Mouse (Mus musculus) Patski (cell line): ENCODE results near the gene Frmd5. TPM values are rescaled to one million over a fixed set of nuclear protein-coding genes. Genes with fewer than 3 reads are reported as not detected.

ENCODE experiments used
- ATAC-seq: fragments of 100-300 bp; one replicate; pipeline ENCODE4 v1.8.0; 2021
- CTCF ChIA-PET: fragments of 350-600 bp; sonication (Branson Sonifier 250); formaldehyde crosslinking; loops from one replicate; lab custom pipeline; 2022; ENCODE audit warnings: inconsistent platforms; lab: Charles Lee
- POLR2A ChIA-PET: fragments of 350-600 bp; sonication (Branson Sonifier 250); formaldehyde crosslinking; loops from one replicate; lab custom pipeline; 2022; ENCODE audit warnings: antibody characterized with exemption, inconsistent platforms; lab: Charles Lee
- DNase-seq: peaks from one replicate; pipeline ENCODE4 v3.0.0-alpha.2; 2011; ENCODE audit warnings: low read depth, low spot score
- H3K27me3 ChIP-seq: fragments of 371-371 bp; one replicate; pipeline ENCODE4 v1.5.1; 2021
- CTCF ChIP-seq: fragments of 100-300 bp; IDR thresholded peaks from one replicate; pipeline ENCODE4 v1.5.1; 2021
- in situ Hi-C: fragments of 300-500 bp; cut with MboI; formaldehyde crosslinking; loops from 3 replicates; pipeline ENCODE4 v1.11.1; 2018; ENCODE audit warnings: low pct_unique_long_range_greater_than_20kb, mixed read lengths
- polyA plus RNA-seq: library from polyadenylated mRNA; unstranded; gene quantifications from one replicate; pipeline ENCODE4 v1.2.3, GENCODE M21; 2021

Frmd5 gene
- polyA plus RNA-seq, 1 experiment from 2014 or later: 0.23 TPM

DNA sequence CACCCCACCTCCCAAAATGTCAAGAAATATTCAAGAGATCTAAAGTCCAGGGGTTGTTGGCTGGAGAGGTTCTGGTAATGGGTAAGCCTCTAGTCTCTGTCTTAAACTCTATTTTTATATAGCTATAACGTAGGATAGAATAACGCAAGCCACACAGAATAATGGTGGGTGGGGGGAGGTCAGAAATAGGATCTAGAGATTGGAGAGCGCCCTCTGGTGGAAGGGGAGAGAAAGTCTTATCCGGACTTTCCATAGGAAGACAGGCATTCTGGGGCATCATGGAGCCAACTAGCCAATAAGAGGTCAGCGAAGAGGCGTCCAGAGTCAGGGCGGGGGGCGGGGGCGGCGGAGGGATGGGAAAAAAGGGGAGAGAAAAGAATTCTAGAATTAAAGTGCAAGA is 111.5 kb downstream of the Frmd5 start:
- in situ Hi-C loops: loop anchor here (5.0 kb wide), 1 partner anchor 123 kb away; no protein-coding TSS in a partner anchor
- CTCF ChIA-PET: interaction anchor here (1.0 to 3.3 kb wide), 3 partner anchors 55 to 124 kb away, joined by 3 to 9 read pairs (median 5); no protein-coding TSS in a partner anchor
- no peak for ATAC-seq
- no peaks in the 10 kb centered on the region for H3K27me3 ChIP-seq
- DNase-seq: no peak
- POLR2A ChIA-PET: interaction anchor here (1.4 kb wide), 1 partner anchor 122 kb away, joined by 3 read pairs; no protein-coding TSS in a partner anchor
- peak; percentile 66 for TF ChIP-seq CTCF

DNA sequence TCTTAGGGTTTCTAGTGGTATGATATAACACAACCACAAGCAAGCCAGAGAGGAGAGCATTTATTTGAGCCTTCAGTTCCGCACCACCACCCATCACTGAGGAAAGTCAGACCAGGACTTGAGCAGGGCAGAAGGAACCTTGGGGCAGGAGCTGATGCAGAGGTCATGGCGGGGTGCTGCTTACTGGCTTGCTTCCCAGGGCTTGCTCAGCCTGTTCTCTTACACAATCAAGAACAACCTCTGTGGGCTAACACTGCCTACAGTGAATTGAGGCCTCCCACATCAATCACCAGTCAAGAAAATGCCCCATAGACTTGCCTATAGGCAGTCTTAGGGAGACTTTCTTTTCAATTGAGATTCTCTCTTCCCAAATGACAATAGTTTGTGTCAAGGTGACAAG is 118.8 kb downstream of the Frmd5 start:
- ATAC-seq (no peak), DNase-seq (peak; percentile 15)
- ChIA-PET POLR2A (no interaction called here), CTCF (no interaction called here)
- H3K27me3 ChIP-seq: no peaks in the 10 kb centered on the region
- in situ Hi-C loops: no loop called here
- TF ChIP-seq CTCF: no peak

DNA sequence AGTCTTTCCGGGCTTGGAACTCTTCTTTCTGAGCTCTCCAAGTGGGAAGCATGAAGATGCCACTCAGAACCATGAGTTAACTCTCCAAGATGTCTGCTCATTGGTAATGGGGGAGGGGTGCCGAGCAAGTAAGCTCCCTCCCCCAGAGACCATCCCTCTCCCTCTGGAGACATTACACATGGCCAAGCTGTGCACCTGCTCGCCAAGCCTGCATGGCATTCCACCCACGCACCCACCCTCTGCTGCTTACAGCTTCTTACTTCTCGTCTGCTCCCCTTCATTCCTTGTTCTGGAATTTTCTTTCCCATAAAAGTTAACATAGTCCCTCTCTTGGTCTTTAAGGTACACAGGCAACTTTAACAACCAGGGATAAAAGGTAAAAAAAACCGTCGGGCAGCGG is 123.3 kb downstream of the Frmd5 start:
- in situ Hi-C loops: no loop called here
- no peak for DNase-seq
- ATAC-seq: no peak
- TF ChIP-seq CTCF: no peak
- POLR2A ChIA-PET: no interaction called here
- CTCF ChIA-PET: no interaction called here
- H3K27me3 ChIP-seq: no peaks in the 10 kb centered on the region

DNA sequence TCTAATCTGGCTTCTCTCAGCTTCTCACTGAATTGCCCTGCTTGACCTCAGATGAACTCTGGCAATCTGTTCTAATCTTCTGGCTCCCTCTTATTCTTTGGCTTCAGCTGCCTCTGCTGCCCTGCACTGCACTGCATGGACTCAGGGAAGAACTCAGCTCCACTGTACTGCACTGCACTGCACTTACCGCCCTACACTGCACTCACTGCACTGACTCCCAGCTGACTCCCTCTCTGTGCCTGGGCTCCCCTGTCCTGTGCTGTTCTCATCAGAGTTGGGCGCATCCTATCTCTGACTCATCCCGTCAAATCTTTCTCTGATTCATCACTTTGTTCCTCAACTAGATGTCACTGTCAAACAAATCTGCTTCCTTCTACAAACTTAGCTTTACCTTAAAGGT is 124.5 kb downstream of the Frmd5 start:
- in situ Hi-C loops: no loop called here
- ChIA-PET POLR2A (no interaction called here), CTCF (interaction anchor here (1.0 kb wide), 1 partner anchor 14 kb away, joined by 3 read pairs; no protein-coding TSS in a partner anchor)
- H3K27me3 ChIP-seq: no peaks in the 10 kb centered on the region
- no peak for TF ChIP-seq CTCF
- DNase-seq: no peak
- ATAC-seq: no peak

DNA sequence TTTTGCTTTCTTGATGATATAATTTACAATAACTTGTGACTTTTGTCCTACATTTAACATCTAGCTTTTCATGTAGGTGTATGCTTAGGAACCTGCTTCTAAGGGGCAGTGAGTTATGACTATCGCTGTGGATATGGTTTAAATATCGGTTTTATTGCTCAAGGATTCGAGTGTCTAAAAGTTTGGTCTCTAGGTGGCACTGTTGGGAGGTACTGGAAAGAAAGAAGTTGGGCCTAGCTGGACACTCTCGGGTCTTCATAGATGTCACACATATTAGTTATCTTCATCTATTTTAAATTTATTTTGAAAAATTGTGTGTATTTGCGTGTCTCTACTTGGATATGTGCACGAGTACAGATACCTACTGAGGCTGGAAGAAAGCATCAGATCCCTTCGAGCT is 127.2 kb downstream of the Frmd5 start:
- POLR2A ChIA-PET: no interaction called here
- no peak for DNase-seq
- TF ChIP-seq CTCF: peak; percentile 36
- no peaks in the 10 kb centered on the region for H3K27me3 ChIP-seq
- CTCF ChIA-PET: interaction anchor here (1.0 to 2.0 kb wide), 2 partner anchors 11 to 35 kb away, joined by 3 to 5 read pairs; no protein-coding TSS in a partner anchor
- ATAC-seq: no peak
- in situ Hi-C loops: no loop called here

- H3K27me3 ChIP-seq: no peaks in the 10 kb centered on the region
- ChIA-PET CTCF (no interaction called here), POLR2A (no interaction called here)
- TF ChIP-seq CTCF: no peak
- in situ Hi-C loops: no loop called here
- ATAC-seq (no peak), DNase-seq (no peak)
Measured at GRCm38 (mm10) chr2:121677649-121677986, 129.3 kb downstream of the Frmd5 start.

DNA sequence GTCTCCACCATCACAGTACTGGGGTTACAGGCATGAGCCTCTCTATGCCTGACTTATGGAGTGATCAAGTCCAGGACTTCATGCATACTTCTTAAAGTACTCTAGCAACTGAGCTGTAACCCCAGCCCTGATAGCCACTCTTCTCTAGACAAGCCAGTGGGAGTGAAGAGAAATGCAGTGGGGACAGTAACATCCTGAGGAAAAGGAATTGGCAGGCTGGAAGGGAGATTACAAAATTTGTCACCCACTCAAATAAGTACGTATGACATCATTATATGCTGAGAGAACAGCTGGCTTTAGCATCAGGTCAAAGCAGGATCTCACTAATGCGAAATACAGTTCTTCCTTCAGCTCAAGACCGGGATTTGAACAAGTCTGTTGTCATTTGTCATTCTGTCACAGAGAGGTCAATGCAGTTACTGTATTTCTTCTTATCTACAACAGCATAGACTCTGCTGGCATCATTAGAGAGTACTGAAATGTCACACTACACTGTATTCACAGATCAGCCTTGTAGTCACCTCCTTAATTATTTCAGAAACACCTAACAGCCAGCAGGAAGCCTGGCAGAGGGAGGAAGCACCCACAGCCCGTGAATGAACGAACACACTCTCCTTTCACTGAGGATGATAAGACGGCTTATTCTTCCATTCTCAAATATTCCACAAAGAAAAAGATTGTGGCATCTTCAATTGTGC is 129.8 kb downstream of the Frmd5 start:
- DNase-seq (no peak), ATAC-seq (no peak)
- in situ Hi-C loops: no loop called here
- POLR2A ChIA-PET: no interaction called here
- TF ChIP-seq CTCF: no peak
- no peaks in the 10 kb centered on the region for H3K27me3 ChIP-seq
- CTCF ChIA-PET: no interaction called here

DNA sequence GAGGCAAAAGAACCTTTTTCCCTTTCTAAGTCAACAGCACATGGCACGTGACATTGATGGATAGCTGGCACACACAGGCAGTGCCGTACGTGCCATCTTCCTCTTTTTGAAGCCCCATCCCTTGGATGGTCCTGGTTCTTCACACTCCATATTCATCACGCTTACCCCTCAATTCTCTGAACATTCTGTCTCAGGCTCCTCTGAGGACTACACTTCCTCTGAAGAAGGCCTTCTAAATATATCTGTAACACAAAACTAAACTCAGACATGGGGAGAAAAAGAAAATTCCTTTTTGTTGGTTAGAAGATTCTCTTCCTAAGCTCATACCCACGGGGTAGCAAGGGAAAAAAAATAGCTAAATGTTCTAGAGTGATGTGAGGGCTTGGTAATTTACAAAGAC is 131.0 kb downstream of the Frmd5 start:
- no peak for DNase-seq
- CTCF ChIA-PET: no interaction called here
- in situ Hi-C loops: no loop called here
- POLR2A ChIA-PET: no interaction called here
- H3K27me3 ChIP-seq: peaks cover 5% of the 10 kb centered on the region
- TF ChIP-seq CTCF: no peak
- ATAC-seq: no peak

GRCm38 (mm10) chr2:121675136-121675535 is 131.8 kb downstream of the Frmd5 start:
- peaks cover 5% of the 10 kb centered on the region for H3K27me3 ChIP-seq
- in situ Hi-C loops: no loop called here
- TF ChIP-seq CTCF: no peak
- ChIA-PET POLR2A (no interaction called here), CTCF (interaction anchor here (1.6 kb wide), 1 partner anchor 24 kb away, joined by 3 read pairs; no protein-coding TSS in a partner anchor)
- DNase-seq: no peak
- ATAC-seq: no peak

DNA sequence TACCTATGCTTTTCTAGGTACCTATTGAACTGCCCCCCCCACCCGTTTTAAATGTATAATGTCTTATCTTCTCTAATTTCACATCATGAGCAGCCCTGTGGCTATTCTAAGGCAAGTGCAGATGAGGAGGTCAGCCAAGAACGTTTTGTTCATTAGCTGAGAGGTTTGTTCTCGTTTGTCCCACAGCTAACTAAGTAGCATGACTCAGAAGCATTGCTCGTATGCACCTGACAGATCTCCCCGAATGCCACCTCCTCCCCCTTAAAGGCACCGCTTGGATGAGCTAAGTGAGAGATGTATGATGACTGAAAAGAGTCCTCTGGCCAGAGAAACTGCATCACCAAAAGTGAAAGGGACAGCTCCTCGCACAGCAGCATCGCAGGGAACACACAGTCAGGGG is 132.7 kb downstream of the Frmd5 start:
- no peak for TF ChIP-seq CTCF
- POLR2A ChIA-PET: no interaction called here
- in situ Hi-C loops: no loop called here
- DNase-seq (no peak), ATAC-seq (no peak)
- peaks cover 5% of the 10 kb centered on the region for H3K27me3 ChIP-seq
- CTCF ChIA-PET: interaction anchor here (1.6 kb wide), 1 partner anchor 23 kb away, joined by 3 read pairs; no protein-coding TSS in a partner anchor

DNA sequence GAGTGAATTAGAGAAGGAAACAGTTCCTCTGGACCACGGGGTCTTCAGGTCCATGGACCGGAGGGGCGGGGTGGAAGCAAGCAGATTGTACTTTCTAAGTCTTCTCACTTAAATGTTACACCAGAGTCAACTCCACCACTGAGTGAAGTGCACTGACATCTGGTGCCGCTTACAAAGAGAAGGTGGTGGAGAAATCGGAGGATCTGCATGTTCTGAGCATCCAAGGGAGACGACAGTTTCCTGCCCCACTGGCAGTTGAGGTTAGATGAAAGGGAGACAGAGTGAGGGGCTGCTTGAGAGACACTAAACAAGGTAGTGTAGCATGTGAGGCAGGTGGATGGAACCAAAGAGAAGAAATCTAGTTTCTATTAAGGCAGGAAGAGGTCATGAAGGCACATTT is 137.0 kb downstream of the Frmd5 start:
- POLR2A ChIA-PET: no interaction called here
- ATAC-seq (no peak), DNase-seq (no peak)
- CTCF ChIA-PET: no interaction called here
- TF ChIP-seq CTCF: no peak
- H3K27me3 ChIP-seq: peaks cover 5% of the 10 kb centered on the region
- in situ Hi-C loops: no loop called here
